Mouse (Mus musculus): ENCODE measurements around the gene Lrrc63.
"Not testable (repeated sequence)": the region's sequence is repeated elsewhere in the genome, so short reads cannot be mapped to it uniquely, and the experiment has no call there.

Lrrc63 gene

DNA sequence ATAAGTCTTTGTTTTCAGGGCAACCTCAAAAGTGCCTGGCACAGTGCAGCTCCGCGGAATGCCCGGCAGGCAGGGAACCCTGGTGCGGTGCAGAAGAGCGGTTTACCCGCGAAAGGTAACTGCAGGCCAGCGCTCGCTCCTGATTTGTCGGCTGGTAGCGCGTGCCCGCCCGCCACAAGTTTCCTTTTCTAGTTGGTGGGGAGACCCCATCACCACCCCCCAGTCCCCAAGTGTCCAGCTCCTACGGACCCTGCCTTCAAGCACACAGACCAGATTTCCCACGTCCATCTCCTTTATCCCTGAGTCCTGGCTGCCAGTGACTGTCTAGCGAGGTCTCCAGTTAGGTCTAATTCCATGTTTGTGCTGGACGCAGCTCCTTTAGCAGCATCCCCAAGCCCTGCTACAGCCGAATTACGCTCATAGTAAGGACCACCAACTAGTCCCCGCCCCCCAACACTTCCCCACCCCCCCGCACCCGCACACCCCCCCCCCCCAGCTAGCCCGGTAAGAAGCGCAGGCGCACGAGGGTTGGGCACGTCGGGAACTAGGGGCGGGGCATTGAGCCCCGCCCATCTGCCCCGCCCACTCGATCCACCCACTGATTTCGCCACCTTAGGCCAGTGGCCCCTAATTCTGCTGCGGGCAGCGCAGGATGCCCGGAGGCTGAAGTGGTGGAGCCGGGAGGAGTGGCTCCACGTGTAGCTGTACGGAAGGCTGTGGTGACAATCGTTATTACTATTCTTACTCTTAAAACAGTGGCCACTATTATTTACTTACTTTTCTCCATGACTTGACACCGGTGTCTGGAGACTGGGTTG lies at the start of gene Lrrc63, which contains the start of gene Lcp1:
Lrrc63 (minus strand) TSS at position 381 of the 818 bp plus-strand sequence.
Lcp1 (plus strand) TSS at position 601 of the 818 bp plus-strand sequence.
- DNase-seq (ENCODE audit: low read depth, low spot score): peak; percentile 67

DNA sequence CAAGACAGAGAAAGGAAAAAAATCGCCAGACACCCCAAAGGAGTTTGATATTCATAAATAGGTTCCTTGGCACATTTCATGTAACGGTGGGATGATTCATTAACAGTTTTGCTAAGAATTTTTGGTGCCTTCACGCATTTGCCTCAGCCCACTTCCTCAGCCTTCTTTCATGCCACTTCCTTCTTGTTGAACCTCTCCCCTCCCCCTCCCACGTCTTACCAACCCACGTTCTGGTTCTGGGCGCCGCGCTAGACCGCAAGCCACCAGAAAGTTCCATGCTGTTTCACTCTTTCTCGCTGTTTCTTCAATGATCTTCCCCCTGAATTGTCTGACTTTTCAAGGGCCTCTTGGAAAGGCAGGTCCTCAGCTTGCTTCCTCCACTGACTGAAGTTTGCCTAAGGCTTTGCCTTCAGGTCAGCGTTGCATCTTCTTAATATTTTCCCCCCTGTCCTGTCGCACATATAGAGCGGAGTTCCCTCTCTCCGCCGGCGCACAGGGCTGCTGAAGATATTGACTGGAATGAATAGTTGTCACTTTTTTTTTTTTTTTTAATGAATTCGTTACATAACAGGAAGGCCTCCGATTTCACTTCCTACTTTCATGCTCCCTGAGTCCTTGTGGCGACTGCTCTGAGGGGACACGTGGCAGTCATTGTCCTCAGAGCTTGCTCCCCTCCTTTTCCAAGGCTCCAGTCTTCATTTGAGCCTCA lies 48.7 kb upstream of the Lrrc63 start:
- peak; percentile 55 for DNase-seq (ENCODE audit: low read depth, low spot score)

DNA sequence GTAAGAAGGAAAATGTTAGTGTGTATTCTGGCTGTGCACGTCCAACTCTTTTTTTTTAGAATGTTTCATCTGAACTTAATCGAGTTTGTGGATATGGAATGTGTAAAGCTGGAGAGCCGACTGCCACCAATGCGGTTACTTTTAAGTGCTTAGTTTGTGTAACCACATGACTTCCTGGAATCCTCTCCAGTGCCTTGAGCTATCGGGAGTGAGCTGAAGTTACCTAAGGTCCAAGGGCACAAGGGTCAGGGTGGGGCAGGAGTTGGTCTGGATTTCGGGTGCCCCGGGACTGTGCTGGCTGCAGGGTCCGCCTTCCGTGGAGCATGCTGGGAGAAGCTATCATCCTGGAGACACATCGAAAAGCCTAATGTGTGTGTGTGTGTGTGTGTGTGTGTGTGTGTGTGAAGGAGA lies 48.1 kb upstream of the Lrrc63 start:
- peak; percentile 92 for DNase-seq (ENCODE audit: low read depth, low spot score)

DNA sequence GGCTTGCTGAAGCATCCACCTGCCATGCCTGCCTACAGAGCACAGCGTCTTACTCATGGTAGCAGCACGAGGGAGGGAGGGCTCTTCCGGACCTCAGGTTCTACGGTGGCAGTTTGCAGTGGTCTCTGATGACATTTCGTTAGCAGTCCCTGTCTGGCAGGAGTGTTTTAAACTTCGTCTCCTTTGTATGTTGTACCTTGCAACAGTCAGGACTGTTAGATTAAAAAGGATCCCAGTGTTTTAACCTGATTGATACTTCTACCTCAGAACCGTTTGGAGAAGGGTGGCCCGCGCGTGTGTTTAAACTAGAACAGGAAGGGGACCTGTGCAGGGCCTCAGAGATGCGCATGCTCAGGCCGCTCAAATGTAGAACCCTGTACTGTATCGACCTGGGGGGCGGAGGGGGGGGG lies 47.7 kb upstream of the Lrrc63 start:
- peak; percentile 63 for DNase-seq (ENCODE audit: low read depth, low spot score)

DNA sequence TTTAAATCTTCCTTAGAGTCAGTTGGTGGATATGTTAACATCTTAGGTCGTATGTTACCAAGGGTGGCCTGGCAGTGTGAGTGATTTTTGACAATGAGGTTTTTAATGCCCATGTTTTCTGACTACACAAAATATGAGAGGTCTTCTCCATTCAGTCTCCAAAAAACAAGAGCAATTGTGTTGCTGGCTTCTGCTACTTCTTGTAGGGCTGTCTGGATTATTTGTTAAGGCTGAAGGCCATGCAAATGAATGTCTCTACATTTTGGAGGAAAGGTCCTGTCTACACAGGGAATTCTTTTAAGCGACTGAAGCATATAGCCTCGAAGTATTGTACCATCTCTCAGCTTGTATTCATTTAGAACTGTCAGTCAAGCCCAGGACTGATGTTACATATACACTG lies 46.7 kb upstream of the Lrrc63 start:
- DNase-seq (ENCODE audit: low read depth, low spot score): no peak

DNA sequence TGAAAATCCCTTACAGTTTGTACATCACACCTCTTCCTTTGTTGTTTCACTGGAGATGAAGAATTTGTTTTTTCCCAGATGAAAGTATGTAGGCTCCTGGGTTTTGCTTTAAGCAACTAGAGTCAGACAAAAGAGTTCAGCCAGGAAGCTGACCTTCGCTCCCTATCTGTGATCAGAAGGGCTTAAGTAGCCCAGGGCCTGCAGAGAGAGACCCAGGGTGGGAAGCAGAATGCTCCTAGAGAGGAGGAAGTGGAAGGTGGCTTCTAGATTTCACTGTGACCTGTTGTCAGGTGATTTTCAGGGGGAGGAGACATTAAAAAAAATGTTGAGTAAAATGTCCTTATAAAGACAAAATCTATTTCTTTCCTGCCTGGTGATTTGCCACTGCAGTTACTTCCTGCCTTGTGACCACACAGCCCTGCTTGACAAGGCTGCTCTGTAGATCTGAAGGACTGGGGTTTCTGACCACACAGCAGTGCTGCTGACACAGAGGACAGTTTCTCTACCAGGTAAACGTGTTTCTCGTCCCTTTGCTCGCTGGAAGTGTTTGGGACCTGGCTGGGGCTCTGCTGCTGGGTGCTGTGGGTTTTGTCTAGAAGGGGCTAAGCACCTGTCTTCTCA lies 45.9 kb upstream of the Lrrc63 start:
- no peak for DNase-seq (ENCODE audit: low read depth, low spot score)

DNA sequence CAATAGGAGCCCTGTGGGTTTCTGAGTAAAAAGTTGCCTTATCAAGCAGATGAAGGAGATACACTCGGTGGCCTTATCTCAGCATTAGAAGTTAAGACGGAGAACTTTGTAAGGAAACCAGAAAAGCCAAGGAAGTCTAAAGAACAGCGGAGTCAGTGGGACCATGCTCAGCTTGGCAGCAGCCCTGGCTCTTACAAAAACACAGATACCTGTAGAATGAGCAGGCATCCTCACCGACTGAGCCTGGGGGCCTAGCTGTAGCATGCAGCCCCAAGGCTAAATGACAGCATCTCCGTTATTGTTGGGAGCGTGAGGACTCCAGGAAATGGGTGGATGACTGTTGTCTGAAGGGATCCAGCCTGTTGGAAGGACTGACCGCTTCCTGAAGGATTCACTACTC lies 45.1 kb upstream of the Lrrc63 start:
- DNase-seq (ENCODE audit: low read depth, low spot score): no peak

DNA sequence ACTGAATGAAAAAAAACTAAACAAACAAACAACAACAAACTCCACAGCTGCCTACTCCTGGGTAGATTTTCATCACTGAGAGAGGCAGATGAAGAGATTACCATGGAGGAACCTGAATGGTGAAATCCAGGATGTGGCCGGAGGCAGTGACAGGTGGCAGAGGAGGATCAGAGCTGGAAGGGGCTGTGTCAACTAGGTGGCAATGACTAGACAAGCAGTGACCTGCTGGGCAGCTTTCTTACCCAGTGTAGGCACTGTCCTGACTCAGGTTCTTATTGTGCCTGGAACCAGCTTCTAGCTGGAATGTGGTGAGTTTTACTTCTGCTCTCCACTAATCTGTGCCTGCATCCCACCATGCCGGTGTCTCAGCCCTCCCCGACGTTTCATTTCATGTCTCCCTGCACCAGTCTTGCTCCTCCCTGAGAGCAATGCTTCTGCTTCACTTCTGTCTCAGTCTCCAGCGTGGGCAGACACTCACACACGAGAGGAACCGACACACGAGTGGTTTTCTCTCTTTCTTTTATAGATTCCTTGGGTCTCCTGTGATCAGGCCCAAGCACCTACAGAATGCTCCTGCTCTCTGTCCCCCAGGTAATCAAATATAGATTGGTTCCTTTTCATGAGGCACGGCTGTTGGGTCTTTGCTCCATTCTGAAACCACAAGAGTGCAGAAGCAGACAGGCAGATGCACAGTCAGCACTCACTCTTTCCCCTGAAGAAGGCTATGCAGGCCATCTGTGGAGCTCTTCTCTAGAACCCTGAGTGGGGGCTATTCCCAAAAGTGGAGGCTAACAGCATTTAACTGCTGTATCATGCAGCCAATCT lies 44.3 kb upstream of the Lrrc63 start:
- no peak for DNase-seq (ENCODE audit: low read depth, low spot score)

DNA sequence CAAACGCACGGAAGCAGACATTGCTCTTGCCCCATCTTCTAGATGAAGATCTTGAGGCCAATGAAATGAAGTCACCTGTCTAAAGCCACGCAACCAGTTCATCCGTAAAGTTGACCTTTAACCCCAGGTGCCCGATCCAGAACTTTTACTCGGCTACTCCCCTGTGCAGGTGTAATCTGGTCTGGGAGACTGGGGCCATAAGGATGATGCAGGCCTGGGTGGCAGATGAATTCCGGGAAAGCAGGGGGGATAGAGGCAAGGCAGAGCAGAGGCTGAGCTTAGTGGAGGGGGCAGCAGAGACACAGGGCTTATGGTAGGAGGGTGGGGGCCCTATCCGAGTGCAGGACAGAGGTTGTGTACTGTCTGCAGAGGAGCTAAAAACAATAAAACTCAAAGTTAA lies 43.6 kb upstream of the Lrrc63 start:
- DNase-seq (ENCODE audit: low read depth, low spot score): no peak

DNA sequence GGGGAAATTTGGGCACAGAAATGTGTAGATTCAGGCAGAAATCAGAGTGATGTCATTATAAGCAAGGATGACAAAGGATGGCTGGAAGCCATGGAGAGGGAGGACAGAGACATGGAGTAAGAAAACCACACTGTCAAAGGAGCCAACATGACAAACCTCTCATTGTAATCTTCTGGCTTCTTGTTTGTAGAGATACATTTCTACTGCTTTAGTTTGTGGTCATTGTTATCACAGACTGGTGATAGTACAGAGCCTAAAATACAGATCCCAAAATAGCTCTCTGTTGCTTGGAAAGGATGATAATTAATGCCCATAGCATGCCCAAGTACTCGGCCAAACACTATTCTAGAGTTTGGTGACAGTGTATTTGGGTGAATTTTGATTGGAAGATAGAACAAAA lies 39.9 kb upstream of the Lrrc63 start:
- no peak for DNase-seq (ENCODE audit: low read depth, low spot score)

DNA sequence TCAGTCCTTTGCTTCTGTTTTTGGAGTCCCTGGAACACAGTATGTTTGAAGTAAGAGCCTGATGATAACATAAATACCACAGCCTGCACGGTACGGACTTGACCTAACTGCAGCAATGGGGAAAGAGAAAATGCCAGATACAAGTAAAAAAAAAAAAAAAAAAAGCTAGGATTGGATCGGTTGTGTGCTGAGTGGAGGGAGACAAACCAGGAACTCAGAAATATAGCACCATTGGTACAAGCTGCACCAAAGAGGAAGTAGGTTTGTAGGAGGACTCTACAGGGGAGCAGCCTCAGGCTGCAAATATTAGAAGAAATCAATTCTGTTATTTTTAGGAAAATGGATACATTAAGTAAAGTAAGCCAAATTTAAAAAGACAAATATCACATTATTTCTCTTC lies 37.8 kb upstream of the Lrrc63 start:
- DNase-seq (ENCODE audit: low read depth, low spot score): no peak

DNA sequence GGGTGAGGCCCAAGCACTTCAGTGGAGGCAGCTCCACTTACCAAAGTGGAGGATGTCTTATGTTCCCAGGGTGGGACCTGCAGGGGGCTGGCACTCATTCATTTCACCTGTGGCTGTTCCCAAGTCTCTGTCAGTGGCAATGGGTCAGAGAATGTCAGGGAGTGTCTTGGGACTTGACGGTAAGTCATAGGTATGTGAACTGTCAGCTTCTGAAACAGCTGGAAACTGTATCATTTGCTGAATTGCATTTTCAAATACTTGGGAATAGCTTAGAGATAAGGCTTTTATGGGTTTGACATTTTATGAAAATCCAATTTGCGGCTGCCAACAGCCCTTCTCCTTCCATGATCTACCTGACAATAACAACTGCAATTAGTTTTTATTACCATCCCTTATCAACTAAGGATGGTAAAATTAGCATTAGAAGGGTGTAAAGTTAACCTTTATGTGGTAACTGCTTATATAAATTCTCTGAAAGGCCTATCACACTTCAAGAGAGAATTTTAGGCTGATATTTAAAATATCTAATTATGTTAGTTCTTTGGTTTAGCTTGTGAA lies 35.0 kb upstream of the Lrrc63 start:
- no peak for DNase-seq (ENCODE audit: low read depth, low spot score)

DNA sequence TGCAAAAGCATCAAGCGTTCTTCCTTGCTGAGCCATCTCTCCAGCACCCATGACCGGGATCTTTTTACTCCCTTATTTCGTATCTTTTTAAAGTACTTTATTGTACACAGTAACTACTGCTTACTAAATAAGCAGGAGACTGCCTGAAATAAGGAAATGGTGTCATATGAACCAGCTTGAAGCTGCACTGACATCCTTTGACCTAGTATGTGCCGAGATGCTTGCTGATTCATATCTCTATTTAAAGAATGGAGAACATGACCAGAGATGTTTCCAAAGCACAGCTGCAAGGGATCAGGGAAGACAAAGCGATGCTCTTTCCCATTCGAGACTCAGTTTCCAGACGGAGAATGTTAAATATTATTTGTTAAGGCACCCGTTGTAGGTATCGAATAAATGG lies 33.7 kb upstream of the Lrrc63 start:
- no peak for DNase-seq (ENCODE audit: low read depth, low spot score)

DNA sequence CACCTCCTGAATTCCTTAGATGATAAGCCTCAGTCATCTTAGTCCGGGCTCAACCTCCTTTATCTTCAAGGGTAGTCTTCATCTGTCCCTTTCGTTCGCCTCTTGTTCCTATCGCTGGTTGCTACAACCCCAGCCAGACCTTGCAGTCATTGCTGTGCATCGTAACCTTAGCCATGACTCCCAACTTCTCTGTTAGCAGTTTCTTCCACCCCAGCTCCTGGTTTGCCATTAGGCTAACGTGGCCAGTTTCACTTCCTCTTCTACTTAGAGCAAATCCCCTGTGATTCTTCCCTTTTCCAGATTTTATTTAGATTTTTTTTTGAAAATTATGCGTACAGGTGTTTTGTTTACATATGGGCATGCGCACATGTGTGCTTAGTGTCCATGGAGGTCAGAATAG lies 33.2 kb upstream of the Lrrc63 start:
- DNase-seq (ENCODE audit: low read depth, low spot score): no peak

DNA sequence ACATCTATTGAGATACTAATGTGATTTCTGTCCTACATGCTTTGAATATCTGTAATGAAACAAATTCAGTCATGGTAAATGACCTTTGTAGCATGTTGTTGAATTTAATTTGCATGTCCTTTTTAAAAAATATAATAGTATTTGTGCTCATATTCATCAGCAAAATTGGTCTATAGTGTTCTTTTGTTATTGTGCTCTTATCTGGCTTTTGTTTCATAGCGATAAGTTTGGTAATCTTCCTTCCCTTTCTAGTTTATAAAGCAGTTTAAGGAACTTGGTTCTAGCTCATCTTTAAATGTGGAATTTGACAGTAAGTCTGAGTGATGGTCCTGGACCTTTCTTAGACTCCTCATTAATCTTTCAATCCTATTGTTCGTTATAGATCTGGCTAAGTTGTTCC lies 28.7 kb upstream of the Lrrc63 start:
- no peak for DNase-seq (ENCODE audit: low read depth, low spot score)

DNA sequence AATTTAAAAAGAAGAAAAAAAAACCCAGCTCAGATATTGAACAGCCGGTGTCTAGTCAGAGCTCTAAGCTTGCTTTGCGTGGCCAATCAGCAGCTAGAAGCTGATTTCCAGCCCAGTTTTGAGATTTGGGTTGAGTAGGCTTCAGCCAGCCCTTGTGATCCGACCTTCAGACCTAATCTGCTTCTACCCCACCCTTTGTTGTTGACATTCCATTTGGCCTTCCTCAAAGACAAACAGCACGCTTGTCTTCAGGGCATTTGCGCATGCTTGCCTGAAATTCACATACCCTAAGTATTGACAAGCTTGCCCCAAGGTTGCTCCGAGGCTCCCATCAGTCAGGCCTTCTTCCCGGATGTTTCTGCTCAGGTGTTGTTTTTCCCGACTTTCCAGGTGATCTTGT lies 23.8 kb upstream of the Lrrc63 start:
- no peak for DNase-seq (ENCODE audit: low read depth, low spot score)

DNA sequence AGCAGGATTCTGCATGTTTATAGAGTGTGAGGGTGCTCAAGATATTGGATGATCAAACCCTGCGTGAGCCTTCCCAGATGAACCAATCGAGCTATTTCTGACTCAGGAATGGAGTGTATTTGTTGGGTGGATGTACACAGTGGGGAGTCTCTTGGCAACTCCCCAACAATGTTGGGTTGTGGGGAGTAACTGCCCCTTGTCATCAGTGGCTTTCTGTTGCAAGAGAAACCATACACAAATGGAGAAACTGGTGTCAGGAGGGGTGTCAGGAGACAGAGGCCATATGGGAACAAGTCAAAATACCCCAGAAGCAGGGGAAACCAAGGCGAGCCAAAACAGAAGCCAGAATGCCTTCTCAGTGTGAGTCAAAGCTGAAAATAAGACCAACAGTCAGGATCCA lies 20.5 kb upstream of the Lrrc63 start:
- DNase-seq (ENCODE audit: low read depth, low spot score): no peak

DNA sequence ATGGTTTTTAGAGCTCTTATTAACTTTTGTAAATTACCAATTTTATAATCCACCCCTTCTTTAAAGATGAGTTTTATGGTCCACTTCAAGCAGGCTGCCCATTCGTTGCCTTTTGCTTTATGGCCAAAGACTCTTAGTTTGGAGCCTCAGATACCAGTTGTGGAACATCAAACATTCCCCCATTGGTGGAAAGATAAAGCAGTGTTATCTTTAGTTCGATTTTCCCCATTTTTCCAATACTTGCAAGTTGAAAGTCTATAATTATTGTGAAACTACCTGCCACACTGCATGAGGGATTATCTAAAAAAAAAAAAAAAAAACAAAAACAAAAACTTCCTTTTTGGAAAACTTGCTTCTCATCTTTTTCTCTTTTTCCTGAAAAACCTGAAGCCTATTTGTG lies 20.0 kb upstream of the Lrrc63 start:
- no peak for DNase-seq (ENCODE audit: low read depth, low spot score)

DNA sequence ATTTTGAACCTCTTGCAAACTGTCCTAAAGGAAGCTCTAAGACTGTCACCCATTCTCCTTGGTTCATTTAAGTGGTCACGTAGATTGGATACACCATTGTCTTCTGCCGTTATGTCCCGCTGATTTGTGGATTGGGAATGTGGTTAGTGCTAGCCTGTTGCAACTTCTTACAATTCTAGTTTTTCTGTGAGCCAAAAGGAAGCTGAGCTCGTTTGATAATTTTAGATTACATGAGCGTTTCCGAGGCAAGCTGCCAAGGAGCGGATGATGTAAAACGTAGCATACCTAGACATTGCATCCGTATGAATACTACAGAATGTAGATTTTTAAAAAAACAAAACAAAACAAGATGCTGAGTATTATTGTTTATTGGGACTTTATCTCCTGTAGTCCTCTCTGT lies 17.5 kb upstream of the Lrrc63 start:
- DNase-seq (ENCODE audit: low read depth, low spot score): no peak

DNA sequence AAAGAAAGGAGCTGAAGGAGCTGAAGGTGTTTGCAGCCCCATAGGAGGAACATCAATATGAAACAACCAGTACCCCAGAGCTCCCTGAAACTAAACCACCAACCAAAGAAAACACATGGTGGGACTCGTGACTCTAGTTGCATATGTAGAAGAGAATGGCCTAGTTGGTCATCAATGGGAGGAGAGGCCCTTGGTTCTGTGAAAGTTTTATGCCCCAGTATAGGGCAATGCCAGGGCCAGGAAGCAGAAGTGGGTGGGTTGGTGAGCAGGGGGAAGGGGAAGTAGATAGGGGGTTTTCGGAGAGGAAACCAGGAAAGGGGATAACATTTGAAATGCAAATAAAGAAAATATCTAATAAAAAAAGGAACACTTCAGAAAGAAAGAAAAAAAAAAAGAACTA lies 17.0 kb upstream of the Lrrc63 start:
- DNase-seq (ENCODE audit: low read depth, low spot score): not testable (repeated sequence)

DNA sequence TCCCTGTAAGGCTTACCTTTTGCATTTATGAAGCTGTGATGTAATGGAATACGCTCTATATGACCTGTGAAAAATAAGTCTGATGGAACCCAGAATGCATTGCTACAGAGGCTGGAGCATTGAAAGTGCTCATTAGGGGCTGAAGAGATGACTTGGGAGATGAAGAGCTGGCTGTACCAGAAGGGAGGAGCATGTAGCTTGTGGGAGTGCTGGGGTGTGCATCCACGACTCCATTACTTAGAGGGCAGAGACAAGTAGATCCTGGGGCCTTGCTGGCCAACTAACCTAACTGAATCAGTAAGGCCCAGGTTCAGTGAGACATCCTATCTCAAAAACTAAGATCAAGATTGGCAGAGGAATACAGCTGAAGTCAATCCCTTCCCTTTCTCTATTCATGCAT lies 8.5 kb upstream of the Lrrc63 start:
- DNase-seq (ENCODE audit: low read depth, low spot score): no peak

DNA sequence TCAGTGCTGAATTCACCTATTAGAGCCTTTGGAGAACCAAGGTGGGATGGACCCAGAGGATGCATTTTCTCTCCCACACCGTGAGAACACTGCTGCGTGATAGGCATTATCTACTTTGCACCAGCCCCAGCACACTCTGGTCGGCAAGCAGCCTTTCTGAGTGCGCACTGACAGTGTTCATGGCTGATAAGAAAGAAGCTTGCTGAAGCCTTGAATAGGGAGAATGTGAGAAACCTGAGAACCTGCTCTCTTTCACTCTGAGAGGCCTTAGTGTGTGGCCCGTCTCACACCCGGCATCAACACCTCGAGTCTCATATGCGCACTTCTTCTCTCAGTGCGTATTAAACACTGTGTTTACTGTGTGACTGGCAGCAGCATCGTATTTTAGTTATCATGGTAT lies 7.8 kb upstream of the Lrrc63 start:
- DNase-seq (ENCODE audit: low read depth, low spot score): no peak
